Mouse (Mus musculus) neural tube, embryonic 12.5 days (tissue): ENCODE results near the gene Slc37a1. TPM values are rescaled to one million over a fixed set of nuclear protein-coding genes. Genes with fewer than 3 reads are reported as not detected.

Experiments
- ATAC-seq: fragments of 200-750 bp; cut with Nextera tagmentation; 2 replicates; pipeline ENCODE4 v1.8.0; 2017; ENCODE audit warnings: low read depth, mild to moderate bottlenecking, moderate TSS enrichment, moderate library complexity; ENCODE audit not compliant: low FRiP score
- H3K27ac ChIP-seq: fragments of 300-500 bp; sonication (generic); 2 replicates; pipeline ENCODE4 v1.5.1; 2016
- H3K27me3 ChIP-seq: fragments of 300-500 bp; sonication (generic); replicated peaks from 2 replicates; pipeline ENCODE4 v1.6.1; 2016; ENCODE audit warnings: mild to moderate bottlenecking
- H3K36me3 ChIP-seq: fragments of 300-500 bp; sonication (generic); 2 replicates; pipeline ENCODE4 v1.6.1; 2016; ENCODE audit warnings: mild to moderate bottlenecking
- H3K4me1 ChIP-seq: fragments of 300-500 bp; sonication (generic); 2 replicates; pipeline ENCODE4 v1.6.1; 2016
- H3K4me2 ChIP-seq: fragments of 300-500 bp; sonication (generic); replicated peaks from 2 replicates; pipeline ENCODE4 v1.6.1; 2016; ENCODE audit warnings: mild to moderate bottlenecking
- H3K4me3 ChIP-seq: fragments of 300-500 bp; sonication (generic); 2 replicates; pipeline ENCODE4 v1.5.1; 2016
- H3K9ac ChIP-seq: fragments of 300-500 bp; sonication (generic); 2 replicates; pipeline ENCODE4 v1.6.1; 2016; ENCODE audit warnings: mild to moderate bottlenecking
- H3K9me3 ChIP-seq: fragments of 300-500 bp; sonication (generic); 2 replicates; pipeline ENCODE4 v1.6.1; 2016; ENCODE audit warnings: mild to moderate bottlenecking
- WGBS: fragments of 180-500 bp; shearing (Covaris S2); methylation state at CpG from one replicate; pipeline ENCODE4 v1.1.7; 2016; 5-methylcytosine and 5-hydroxymethylcytosine counted together
- polyA plus RNA-seq: library from polyadenylated mRNA; unstranded; fragments of >200 nt; fragmentation: Nextera tagmentation; extraction: Ambion mirVana; gene quantifications from 2 replicates; pipeline ENCODE4 v1.2.1, GENCODE M21; 2016

Slc37a1 gene
- polyA plus RNA-seq, 1 experiment from 2014 or later: 15.9 TPM

DNA sequence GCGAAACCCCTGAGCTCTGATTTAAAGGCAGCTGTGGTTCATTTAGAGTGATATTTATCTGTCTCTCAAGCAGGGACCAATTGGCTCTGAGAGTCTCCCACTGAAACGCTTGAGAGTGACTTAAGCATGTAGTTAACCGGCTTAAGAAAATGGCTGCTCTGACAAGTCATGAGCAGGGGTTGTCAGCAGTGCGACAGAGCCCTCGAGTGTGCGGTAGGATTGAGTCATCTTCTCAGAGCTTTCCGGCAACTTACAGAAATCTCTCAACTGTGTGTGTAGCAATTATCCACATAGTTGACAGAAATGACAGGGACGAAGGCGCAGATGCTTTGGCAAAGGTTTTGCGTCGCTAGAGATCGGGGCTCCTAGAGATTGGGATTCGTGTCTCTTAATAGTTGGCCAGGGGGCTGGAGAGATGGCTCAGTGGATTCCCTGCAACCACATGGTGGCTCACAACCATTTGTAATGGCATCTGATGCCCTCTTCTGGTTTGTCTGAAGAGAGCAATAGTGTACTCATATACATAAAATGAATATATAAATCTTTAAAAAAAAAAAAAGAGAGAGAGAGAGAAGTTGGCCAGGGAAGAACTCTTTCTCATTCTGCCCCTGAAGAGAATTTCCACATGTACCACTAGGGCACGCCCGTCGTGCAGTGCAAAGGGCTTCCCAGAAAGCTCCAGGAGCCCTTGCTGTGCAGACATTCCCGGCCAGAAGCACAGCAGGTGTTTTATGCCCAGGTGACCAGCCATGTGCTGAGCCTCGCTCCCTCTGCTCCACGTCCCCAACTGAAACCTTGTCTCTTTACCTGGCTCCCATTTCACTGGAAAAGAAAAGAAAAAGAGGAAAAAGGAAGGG is 4.5 kb upstream of the Slc37a1 start:
- Histone ChIP-seq H3K9me3 (no peaks in the 10 kb centered on the region), H3K27ac (no peak overlapping the region), H3K4me1 (peaks cover 13% of the 10 kb centered on the region; the same call in 1 of the 2 replicates), H3K9ac (no peak overlapping the region), H3K27me3 (no peaks in the 10 kb centered on the region), H3K4me3 (no peak overlapping the region), H3K4me2 (no peak overlapping the region), H3K36me3 (no peaks in the 10 kb centered on the region)
- WGBS: 49% methylated on average over 19 of the region's 19 CpGs
- ATAC-seq: no peak

DNA sequence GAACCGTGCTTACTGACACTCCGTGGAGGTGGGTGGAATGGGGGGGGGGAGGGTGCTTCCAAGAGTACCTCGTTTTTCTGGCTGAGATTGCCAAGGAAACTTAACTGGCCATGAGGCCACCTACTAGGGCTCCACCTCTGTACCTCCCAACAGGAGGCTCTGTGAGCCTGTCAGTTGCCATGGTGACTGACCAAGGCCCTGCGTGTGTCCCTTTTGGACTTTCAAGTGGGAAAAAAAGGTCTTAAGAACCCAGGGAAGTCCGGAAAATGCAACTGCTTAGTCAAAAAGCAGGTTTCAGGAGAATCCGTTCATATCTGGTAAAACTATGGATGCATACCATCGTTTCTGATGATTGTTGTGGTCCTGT is 3.9 kb upstream of the Slc37a1 start:
- Histone ChIP-seq H3K4me2 (no peak overlapping the region), H3K27me3 (no peaks in the 10 kb centered on the region), H3K4me1 (peaks cover 8% of the 10 kb centered on the region; the same call in 1 of the 2 replicates), H3K4me3 (no peak overlapping the region), H3K27ac (no peak overlapping the region), H3K9ac (no peak overlapping the region), H3K9me3 (no peaks in the 10 kb centered on the region), H3K36me3 (no peaks in the 10 kb centered on the region)
- ATAC-seq: no peak
- WGBS: 19% methylated on average over 7 of the region's 7 CpGs

GRCm38 (mm10) chr17:31285867-31286266 is 725 bp upstream of the Slc37a1 start:
- Histone ChIP-seq H3K9me3 (no peaks in the 10 kb centered on the region), H3K27ac (no peak overlapping the region), H3K4me1 (peaks cover 10% of the 10 kb centered on the region), H3K9ac (no peak overlapping the region), H3K27me3 (no peaks in the 10 kb centered on the region), H3K36me3 (no peaks in the 10 kb centered on the region), H3K4me3 (no peak overlapping the region), H3K4me2 (no peak overlapping the region)
- WGBS: 79% methylated on average over 2 of the region's 2 CpGs
- no peak for ATAC-seq

GRCm38 (mm10) chr17:31287216-31287615 is 624 bp downstream of the Slc37a1 start:
- H3K36me3 ChIP-seq: no peaks in the 10 kb centered on the region
- no peak overlapping the region for H3K27ac ChIP-seq
- H3K4me2 ChIP-seq: no peak overlapping the region
- H3K4me1 ChIP-seq: peaks cover 10% of the 10 kb centered on the region
- no peak overlapping the region for H3K9ac ChIP-seq
- H3K27me3 ChIP-seq: no peaks in the 10 kb centered on the region
- no peak for ATAC-seq
- H3K9me3 ChIP-seq: no peaks in the 10 kb centered on the region
- WGBS: 90% methylated on average over 3 of the region's 3 CpGs
- no peak overlapping the region for H3K4me3 ChIP-seq

DNA sequence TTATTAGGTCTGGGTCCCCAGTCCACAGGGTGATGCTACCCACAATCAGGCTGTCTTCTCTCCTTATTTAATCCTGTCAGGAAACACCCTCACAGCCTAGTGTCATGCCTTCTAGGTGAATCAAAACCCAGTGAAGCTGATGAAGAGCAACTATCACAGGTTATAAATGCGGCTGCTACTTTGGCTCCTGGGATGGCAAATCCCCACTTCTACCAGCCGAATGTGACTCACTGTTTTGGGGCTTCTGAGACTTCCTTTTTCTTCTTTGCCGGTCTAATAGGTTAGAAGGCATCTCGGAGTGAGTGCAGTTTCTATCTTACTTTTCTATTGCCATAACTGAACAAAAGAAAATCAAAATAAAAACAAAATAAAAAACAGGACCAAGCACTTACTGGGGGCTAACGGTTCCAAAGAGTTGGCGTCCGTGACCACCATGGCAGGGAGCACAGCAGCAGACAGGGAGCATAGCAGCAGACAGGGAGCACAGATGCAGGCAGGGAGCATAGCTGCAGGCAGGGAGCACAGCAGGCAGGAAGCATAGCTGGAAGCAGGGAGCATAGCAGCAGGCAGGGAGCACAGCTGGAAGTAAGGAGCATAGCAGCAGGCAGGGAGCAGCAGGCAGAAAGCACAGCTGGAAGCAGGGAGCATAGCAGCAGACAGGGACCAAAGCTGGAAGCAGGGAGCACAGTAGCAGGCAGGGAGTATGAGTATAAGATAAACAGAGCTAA is 2.6 kb downstream of the Slc37a1 start:
- no peak for ATAC-seq
- Histone ChIP-seq H3K27ac (no peak overlapping the region), H3K4me1 (peaks cover 5% of the 10 kb centered on the region; the same call in 1 of the 2 replicates), H3K4me3 (no peak overlapping the region), H3K9me3 (no peaks in the 10 kb centered on the region), H3K27me3 (no peaks in the 10 kb centered on the region), H3K4me2 (no peak overlapping the region), H3K9ac (no peak overlapping the region), H3K36me3 (no peaks in the 10 kb centered on the region)
- 67% methylated on average over 7 of the region's 7 CpGs for WGBS

DNA sequence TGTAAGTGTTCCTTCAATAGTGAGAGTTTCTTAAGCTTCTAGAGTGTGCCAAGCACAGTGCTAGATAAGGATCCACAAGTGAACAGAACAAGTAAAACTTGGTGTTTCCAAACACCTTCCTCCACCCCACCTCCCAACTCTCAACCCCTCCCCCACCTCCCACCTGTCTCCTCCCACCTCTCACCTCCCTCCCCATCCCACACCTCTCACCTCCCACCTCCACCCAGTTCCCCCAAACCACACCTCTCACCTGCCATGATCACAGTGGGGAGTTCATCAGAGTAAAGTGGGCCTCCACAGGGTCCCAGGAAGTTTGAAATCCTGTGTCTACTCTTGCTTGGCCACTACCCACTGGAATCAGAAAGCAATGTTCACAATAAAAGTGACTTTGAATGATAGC is 3.7 kb downstream of the Slc37a1 start:
- no peak overlapping the region for H3K4me2 ChIP-seq
- H3K4me1 ChIP-seq: peaks cover 8% of the 10 kb centered on the region
- no peak overlapping the region for H3K4me3 ChIP-seq
- H3K27ac ChIP-seq: no peak overlapping the region
- no peaks in the 10 kb centered on the region for H3K36me3 ChIP-seq
- H3K9ac ChIP-seq: no peak overlapping the region
- no peak for ATAC-seq
- no peaks in the 10 kb centered on the region for H3K27me3 ChIP-seq
- no peaks in the 10 kb centered on the region for H3K9me3 ChIP-seq

GRCm38 (mm10) chr17:31290859-31291258 is 4.3 kb downstream of the Slc37a1 start:
- Histone ChIP-seq H3K27ac (no peak overlapping the region), H3K9ac (no peak overlapping the region), H3K4me2 (no peak overlapping the region), H3K36me3 (no peaks in the 10 kb centered on the region), H3K27me3 (no peaks in the 10 kb centered on the region; the same call in 1 of the 2 replicates), H3K4me3 (no peak overlapping the region), H3K4me1 (peaks cover 13% of the 10 kb centered on the region), H3K9me3 (no peaks in the 10 kb centered on the region)
- 67% methylated on average over 6 of the region's 6 CpGs for WGBS
- ATAC-seq: no peak

- ATAC-seq: no peak
- Histone ChIP-seq H3K4me3 (no peak overlapping the region), H3K9me3 (no peaks in the 10 kb centered on the region), H3K4me1 (peaks cover 21% of the 10 kb centered on the region), H3K36me3 (no peaks in the 10 kb centered on the region), H3K27ac (no peak overlapping the region), H3K4me2 (no peak overlapping the region), H3K27me3 (peaks cover 6% of the 10 kb centered on the region; the same call in 1 of the 2 replicates), H3K9ac (no peak overlapping the region)
- WGBS: 86% methylated on average over 15 of the region's 15 CpGs
Observed at GRCm38 (mm10) chr17:31294363-31295214, 8.0 kb downstream of the Slc37a1 start.

- peak overlapping the region; percentile 97 for H3K4me2 ChIP-seq
- ATAC-seq: peak; percentile 31
- H3K9ac ChIP-seq: peak overlapping the region; percentile 75
- no peaks in the 10 kb centered on the region for H3K36me3 ChIP-seq
- H3K9me3 ChIP-seq: no peaks in the 10 kb centered on the region
- 18% methylated on average over 25 of the region's 25 CpGs for WGBS
- H3K4me3 ChIP-seq: peak overlapping the region; percentile 57
- H3K27me3 ChIP-seq: peaks cover 6% of the 10 kb centered on the region; the same call in 1 of the 2 replicates
- H3K27ac ChIP-seq: no peak overlapping the region
- peaks cover 20% of the 10 kb centered on the region for H3K4me1 ChIP-seq
Observed at GRCm38 (mm10) chr17:31295215-31295891, 8.8 kb downstream of the Slc37a1 start.

DNA sequence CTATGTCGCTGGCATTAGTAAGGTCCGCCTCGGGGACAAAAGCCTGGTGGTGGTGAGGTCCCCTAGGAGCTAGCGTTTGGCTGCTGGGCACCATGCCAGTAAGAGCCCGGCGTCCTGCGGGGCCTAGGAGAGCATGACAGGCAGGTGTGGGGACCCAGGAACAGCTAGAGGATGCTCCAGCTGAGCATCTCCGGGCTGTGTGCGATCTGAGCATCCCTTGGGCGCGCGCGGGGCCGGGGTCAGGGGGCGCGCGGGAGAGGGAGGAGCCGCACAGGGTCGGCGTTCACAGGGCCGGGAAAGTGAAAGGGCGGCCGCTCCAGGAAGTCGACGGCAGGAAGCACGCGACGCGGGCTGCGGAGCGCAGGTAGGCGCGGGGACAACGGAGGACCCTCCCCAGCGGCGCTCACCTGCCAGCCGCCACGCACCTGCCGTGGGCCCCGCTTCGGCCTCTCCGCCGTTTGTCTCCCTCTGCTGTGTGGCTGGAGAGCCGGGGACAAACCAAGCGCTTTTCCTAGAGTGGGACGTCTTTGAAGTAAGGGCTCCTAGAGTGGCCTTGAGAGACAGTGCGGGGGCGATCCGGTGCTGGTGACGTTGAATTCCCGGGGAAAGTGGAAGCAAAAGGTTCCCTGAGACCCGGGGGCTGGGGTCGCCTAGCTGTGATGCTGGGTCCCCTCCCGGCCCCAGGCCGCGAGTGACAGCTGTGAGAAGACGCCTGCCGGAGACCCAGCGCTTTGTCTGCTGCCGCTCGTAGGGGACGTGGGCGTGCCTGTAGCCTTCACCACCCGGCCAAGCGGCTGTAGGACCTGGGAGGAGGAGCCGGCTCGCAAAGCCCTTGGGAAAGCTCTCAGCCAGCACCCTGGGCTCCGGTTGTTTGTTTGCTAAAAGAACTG is 9.5 kb downstream of the Slc37a1 start:
- Histone ChIP-seq H3K27ac (peak overlapping the region; percentile 70), H3K4me1 (peaks cover 20% of the 10 kb centered on the region), H3K36me3 (no peaks in the 10 kb centered on the region), H3K27me3 (peaks cover 6% of the 10 kb centered on the region; the same call in 1 of the 2 replicates), H3K9ac (peak overlapping the region; percentile 75), H3K4me3 (peak overlapping the region; percentile 57), H3K9me3 (no peaks in the 10 kb centered on the region), H3K4me2 (peak overlapping the region; percentile 97)
- ATAC-seq: peak; percentile 88
- under 1% methylated on average over 68 of the region's 68 CpGs for WGBS

GRCm38 (mm10) chr17:31297521-31297939 is 10.9 kb downstream of the Slc37a1 start:
- Histone ChIP-seq H3K27ac (no peak overlapping the region), H3K27me3 (peaks cover 6% of the 10 kb centered on the region; the same call in 1 of the 2 replicates), H3K4me2 (peak overlapping the region; percentile 97), H3K36me3 (no peaks in the 10 kb centered on the region), H3K9ac (no peak overlapping the region), H3K4me3 (peak overlapping the region; percentile 57), H3K9me3 (no peaks in the 10 kb centered on the region), H3K4me1 (peaks cover 20% of the 10 kb centered on the region)
- WGBS: 18% methylated on average over 7 of the region's 7 CpGs
- ATAC-seq: no peak
